Mouse (Mus musculus): ENCODE results near the gene Ifna13. TPM values are rescaled to one million over a fixed set of nuclear protein-coding genes. Genes with fewer than 3 reads are reported as not detected.

The Ifna13 gene
- not detected in 2 replicates for polyA plus RNA-seq (2014; fragmentation: Nextera tagmentation; extraction: Ambion mirVana)

GRCm38 (mm10) chr4:88644359-88644758 is at the start of gene Ifna13:
Gene Ifna13 (minus strand): TSS chr4:88644459.
- no peaks in the 10 kb centered on the region for H3K36me3 ChIP-seq (ENCODE audit: control insufficient read depth, insufficient read depth, low read length)
- H3K4me2 ChIP-seq = no peak within 1 kb of the TSS
- no peak within 1 kb of the TSS for H3K9ac ChIP-seq (ENCODE audit: low read depth, low read length)
- H3K9me3 ChIP-seq (ENCODE audit: control insufficient read depth, low read length) = no peaks in the 10 kb centered on the region
- DNase-seq (ENCODE audit: low spot score) (no peak), ATAC-seq (replicated peaks; ENCODE audit: low FRiP score) (no peak)
- no peak within 1 kb of the TSS for H3K27ac ChIP-seq (ENCODE audit: low read depth, low read length)
- WGBS = 46% methylated on average over 2 of the region's 2 CpGs
- H3K4me1 ChIP-seq (replicated peaks; ENCODE audit: control insufficient read depth, insufficient read depth, low read length) = no peaks in the 10 kb centered on the region
- H3K4me3 ChIP-seq (ENCODE audit: low read depth, low read length) = no peak within 1 kb of the TSS
- no peaks in the 10 kb centered on the region for H3K27me3 ChIP-seq (replicated peaks; ENCODE audit: control insufficient read depth, insufficient read depth, low read length)

- H3K4me2 ChIP-seq = no peak overlapping the region
- no peaks in the 10 kb centered on the region for H3K36me3 ChIP-seq (ENCODE audit: control insufficient read depth, insufficient read depth, low read length)
- no peak overlapping the region for H3K27ac ChIP-seq (ENCODE audit: low read depth, low read length)
- DNase-seq (ENCODE audit: low spot score) (no peak), ATAC-seq (replicated peaks; ENCODE audit: low FRiP score) (no peak)
- no peak overlapping the region for H3K4me3 ChIP-seq (ENCODE audit: low read depth, low read length)
- no peaks in the 10 kb centered on the region; the same call in 1 of the 2 replicates for H3K27me3 ChIP-seq (replicated peaks; ENCODE audit: control insufficient read depth, insufficient read depth, low read length)
- WGBS = 63% methylated on average over 2 of the region's 2 CpGs
- no peak overlapping the region for H3K9ac ChIP-seq (ENCODE audit: low read depth, low read length)
- no peaks in the 10 kb centered on the region for H3K9me3 ChIP-seq (ENCODE audit: control insufficient read depth, low read length)
- H3K4me1 ChIP-seq (replicated peaks; ENCODE audit: control insufficient read depth, insufficient read depth, low read length) = no peaks in the 10 kb centered on the region
Observed at GRCm38 (mm10) chr4:88693392-88693791, 49.1 kb upstream of the Ifna13 start.

- no peaks in the 10 kb centered on the region for H3K36me3 ChIP-seq (ENCODE audit: control insufficient read depth, insufficient read depth, low read length)
- DNase-seq (ENCODE audit: low spot score) (no peak), ATAC-seq (replicated peaks; ENCODE audit: low FRiP score) (no peak)
- no peaks in the 10 kb centered on the region for H3K4me1 ChIP-seq (replicated peaks; ENCODE audit: control insufficient read depth, insufficient read depth, low read length)
- H3K4me2 ChIP-seq = no peak overlapping the region
- H3K9ac ChIP-seq (ENCODE audit: low read depth, low read length) = no peak overlapping the region
- no peaks in the 10 kb centered on the region; the same call in 1 of the 2 replicates for H3K27me3 ChIP-seq (replicated peaks; ENCODE audit: control insufficient read depth, insufficient read depth, low read length)
- no peaks in the 10 kb centered on the region for H3K9me3 ChIP-seq (ENCODE audit: control insufficient read depth, low read length)
- no peak overlapping the region for H3K27ac ChIP-seq (ENCODE audit: low read depth, low read length)
- H3K4me3 ChIP-seq (ENCODE audit: low read depth, low read length) = no peak overlapping the region
- 49% methylated on average over 1 of the region's 1 CpGs for WGBS
Observed at GRCm38 (mm10) chr4:88692537-88692936, 48.3 kb upstream of the Ifna13 start.

GRCm38 (mm10) chr4:88691259-88691658 is 47.0 kb upstream of the Ifna13 start, which contains the start of gene Ifnab:
Gene Ifnab (minus strand): TSS chr4:88691359.
- no peak for ATAC-seq (replicated peaks; ENCODE audit: low FRiP score)
- 60% methylated on average over 2 of the region's 2 CpGs for WGBS
- Histone ChIP-seq H3K4me3 (ENCODE audit: low read depth, low read length) (no peak within 1 kb of the TSS), H3K4me2 (no peak within 1 kb of the TSS), H3K27ac (ENCODE audit: low read depth, low read length) (no peak within 1 kb of the TSS), H3K36me3 (ENCODE audit: control insufficient read depth, insufficient read depth, low read length) (no peaks in the 10 kb centered on the region), H3K9me3 (ENCODE audit: control insufficient read depth, low read length) (no peaks in the 10 kb centered on the region), H3K4me1 (replicated peaks; ENCODE audit: control insufficient read depth, insufficient read depth, low read length) (no peaks in the 10 kb centered on the region), H3K27me3 (replicated peaks; ENCODE audit: control insufficient read depth, insufficient read depth, low read length) (no peaks in the 10 kb centered on the region; the same call in 1 of the 2 replicates), H3K9ac (ENCODE audit: low read depth, low read length) (no peak within 1 kb of the TSS)
- no peak for DNase-seq (ENCODE audit: low spot score)

- H3K4me1 ChIP-seq (replicated peaks; ENCODE audit: control insufficient read depth, insufficient read depth, low read length) = no peaks in the 10 kb centered on the region
- no peak within 1 kb of the TSS for H3K4me3 ChIP-seq (ENCODE audit: low read depth, low read length)
- H3K36me3 ChIP-seq (ENCODE audit: control insufficient read depth, insufficient read depth, low read length) = no peaks in the 10 kb centered on the region
- H3K9me3 ChIP-seq (ENCODE audit: control insufficient read depth, low read length) = no peaks in the 10 kb centered on the region
- WGBS = 93% methylated on average over 1 of the region's 1 CpGs
- H3K27me3 ChIP-seq (replicated peaks; ENCODE audit: control insufficient read depth, insufficient read depth, low read length) = no peaks in the 10 kb centered on the region
- ATAC-seq (replicated peaks; ENCODE audit: low FRiP score) (no peak), DNase-seq (ENCODE audit: low spot score) (no peak)
- no peak within 1 kb of the TSS for H3K9ac ChIP-seq (ENCODE audit: low read depth, low read length)
- no peak within 1 kb of the TSS for H3K4me2 ChIP-seq
- no peak within 1 kb of the TSS for H3K27ac ChIP-seq (ENCODE audit: low read depth, low read length)
Observed at GRCm38 (mm10) chr4:88683812-88684211, 39.6 kb upstream of the Ifna13 start, which contains the start of gene Ifna2. Gene Ifna2 (minus strand): TSS chr4:88683912.

- DNase-seq (ENCODE audit: low spot score) (no peak), ATAC-seq (replicated peaks; ENCODE audit: low FRiP score) (no peak)
- Histone ChIP-seq H3K36me3 (ENCODE audit: control insufficient read depth, insufficient read depth, low read length) (no peaks in the 10 kb centered on the region), H3K4me2 (no peak overlapping the region), H3K9me3 (ENCODE audit: control insufficient read depth, low read length) (no peaks in the 10 kb centered on the region), H3K27ac (ENCODE audit: low read depth, low read length) (no peak overlapping the region), H3K4me1 (replicated peaks; ENCODE audit: control insufficient read depth, insufficient read depth, low read length) (no peaks in the 10 kb centered on the region), H3K4me3 (ENCODE audit: low read depth, low read length) (no peak overlapping the region), H3K9ac (ENCODE audit: low read depth, low read length) (no peak overlapping the region), H3K27me3 (replicated peaks; ENCODE audit: control insufficient read depth, insufficient read depth, low read length) (no peaks in the 10 kb centered on the region)
- 59% methylated on average over 3 of the region's 3 CpGs for WGBS
Observed at GRCm38 (mm10) chr4:88681353-88681752, 37.1 kb upstream of the Ifna13 start.

GRCm38 (mm10) chr4:88680362-88680761 is 36.1 kb upstream of the Ifna13 start:
- H3K27ac ChIP-seq (ENCODE audit: low read depth, low read length) = no peak overlapping the region
- H3K4me1 ChIP-seq (replicated peaks; ENCODE audit: control insufficient read depth, insufficient read depth, low read length) = no peaks in the 10 kb centered on the region
- no peaks in the 10 kb centered on the region for H3K36me3 ChIP-seq (ENCODE audit: control insufficient read depth, insufficient read depth, low read length)
- no peaks in the 10 kb centered on the region for H3K9me3 ChIP-seq (ENCODE audit: control insufficient read depth, low read length)
- DNase-seq (ENCODE audit: low spot score) (no peak), ATAC-seq (replicated peaks; ENCODE audit: low FRiP score) (no peak)
- H3K4me3 ChIP-seq (ENCODE audit: low read depth, low read length) = no peak overlapping the region
- 43% methylated on average over 8 of the region's 8 CpGs for WGBS
- no peak overlapping the region for H3K9ac ChIP-seq (ENCODE audit: low read depth, low read length)
- H3K27me3 ChIP-seq (replicated peaks; ENCODE audit: control insufficient read depth, insufficient read depth, low read length) = no peaks in the 10 kb centered on the region
- no peak overlapping the region for H3K4me2 ChIP-seq

- WGBS = 73% methylated on average over 1 of the region's 1 CpGs
- Histone ChIP-seq H3K27me3 (replicated peaks; ENCODE audit: control insufficient read depth, insufficient read depth, low read length) (no peaks in the 10 kb centered on the region), H3K4me2 (no peak within 1 kb of the TSS), H3K9me3 (ENCODE audit: control insufficient read depth, low read length) (no peaks in the 10 kb centered on the region), H3K27ac (ENCODE audit: low read depth, low read length) (no peak within 1 kb of the TSS), H3K4me3 (ENCODE audit: low read depth, low read length) (no peak within 1 kb of the TSS), H3K36me3 (ENCODE audit: control insufficient read depth, insufficient read depth, low read length) (no peaks in the 10 kb centered on the region), H3K4me1 (replicated peaks; ENCODE audit: control insufficient read depth, insufficient read depth, low read length) (no peaks in the 10 kb centered on the region), H3K9ac (ENCODE audit: low read depth, low read length) (no peak within 1 kb of the TSS)
- DNase-seq (ENCODE audit: low spot score) (no peak), ATAC-seq (replicated peaks; ENCODE audit: low FRiP score) (no peak)
Observed at GRCm38 (mm10) chr4:88676824-88677223, 32.6 kb upstream of the Ifna13 start, which contains the start of gene Ifna16. Gene Ifna16 (minus strand): TSS chr4:88676924.

GRCm38 (mm10) chr4:88655461-88655860 is 11.2 kb upstream of the Ifna13 start:
- no peak for DNase-seq (ENCODE audit: low spot score)
- Histone ChIP-seq H3K4me1 (replicated peaks; ENCODE audit: control insufficient read depth, insufficient read depth, low read length) (no peaks in the 10 kb centered on the region), H3K9ac (ENCODE audit: low read depth, low read length) (no peak overlapping the region), H3K36me3 (ENCODE audit: control insufficient read depth, insufficient read depth, low read length) (no peaks in the 10 kb centered on the region), H3K27ac (ENCODE audit: low read depth, low read length) (no peak overlapping the region), H3K27me3 (replicated peaks; ENCODE audit: control insufficient read depth, insufficient read depth, low read length) (no peaks in the 10 kb centered on the region), H3K9me3 (ENCODE audit: control insufficient read depth, low read length) (no peaks in the 10 kb centered on the region), H3K4me3 (ENCODE audit: low read depth, low read length) (no peak overlapping the region), H3K4me2 (no peak overlapping the region)
- 36% methylated on average over 1 of the region's 1 CpGs for WGBS
- ATAC-seq (replicated peaks; ENCODE audit: low FRiP score) = no peak
